Mouse (Mus musculus): ENCODE results near the gene Nadk2.
A peak's percentile ranks its signal among the peaks of the same experiment; 100 is the strongest.

Gene Nadk2

GRCm38 (mm10) chr15:9130772-9131498, 59.9 kb downstream of the Nadk2 start:
- DNase-seq (ENCODE audit: low spot score): no peak

GRCm38 (mm10) chr15:9131499-9131888, 60.4 kb downstream of the Nadk2 start:
- no peak for DNase-seq (ENCODE audit: low spot score)

DNA sequence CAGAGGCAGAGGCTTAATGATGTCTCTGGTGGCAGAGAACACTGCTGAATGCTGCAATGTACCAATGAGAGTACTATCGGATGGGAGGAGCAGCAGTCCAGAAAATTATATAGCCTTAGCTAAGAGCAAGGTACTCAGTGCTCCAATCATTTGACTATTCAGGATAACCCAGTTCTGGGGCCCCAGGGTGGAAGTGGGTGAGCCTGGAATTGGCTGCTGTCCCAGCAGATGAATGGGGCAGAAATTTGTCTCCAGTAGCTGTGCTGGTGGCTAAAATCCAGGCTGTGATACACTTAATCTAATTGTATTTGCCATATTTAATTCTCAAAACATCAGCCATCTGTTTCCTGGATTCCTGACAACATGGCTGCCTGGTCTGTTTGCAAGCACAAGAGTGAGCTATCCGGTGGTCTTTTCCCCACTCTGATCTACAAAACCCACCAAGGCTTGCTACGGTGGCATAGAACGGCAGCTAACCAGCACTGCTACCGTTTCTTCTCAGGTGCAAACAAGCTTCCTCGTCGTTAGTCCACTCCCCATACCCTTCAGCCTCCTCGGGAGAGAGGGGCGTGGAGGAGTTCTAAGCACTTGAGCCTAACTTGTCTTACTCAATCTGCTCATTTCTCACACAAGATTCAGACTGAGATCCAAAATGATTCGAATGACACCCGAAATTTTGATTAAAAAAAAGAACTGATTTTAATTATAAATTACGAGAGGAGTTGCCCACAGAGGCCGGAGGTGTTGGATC, 61.8 kb downstream of the Nadk2 start:
- DNase-seq (ENCODE audit: low spot score): no peak

DNA sequence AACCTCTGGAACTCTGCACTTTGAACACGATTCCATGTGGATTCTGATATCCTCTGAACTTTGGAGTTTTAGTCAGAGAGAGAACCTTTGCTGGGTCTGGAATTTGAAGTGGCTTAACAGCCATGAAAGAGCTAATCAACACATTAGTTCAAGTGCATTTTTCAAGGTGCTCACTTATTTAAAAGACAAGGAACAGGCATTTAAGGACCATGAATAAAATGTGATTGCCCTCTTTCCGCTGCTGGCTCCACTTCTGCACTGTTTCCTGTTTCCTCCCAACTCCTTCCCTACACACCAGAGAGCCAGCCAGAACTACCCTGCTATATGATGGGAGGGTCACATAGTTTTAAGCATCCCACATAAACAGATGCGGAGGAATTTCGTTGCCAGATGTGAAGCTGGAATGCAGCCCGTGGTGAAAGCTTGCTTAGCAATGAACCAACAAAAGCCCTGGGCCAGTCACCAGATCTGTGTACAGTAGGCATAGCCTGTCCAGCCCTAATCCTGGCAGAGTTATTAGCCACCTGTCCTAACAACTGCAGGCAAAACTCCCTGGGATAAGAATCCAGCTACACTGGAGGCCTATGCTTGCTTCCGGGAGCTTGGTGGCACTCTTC, 63.9 kb downstream of the Nadk2 start:
- DNase-seq (ENCODE audit: low spot score): peak; percentile 13

GRCm38 (mm10) chr15:9139447-9139846, 68.4 kb downstream of the Nadk2 start:
- DNase-seq (ENCODE audit: low spot score): peak; percentile 28

- DNase-seq (ENCODE audit: low spot score): peak; percentile 99
Observed at GRCm38 (mm10) chr15:9140252-9140680, 69.2 kb downstream of the Nadk2 start, which contains the start of gene Lmbrd2. Lmbrd2 (plus strand) TSS chr15:9140550.

- DNase-seq (ENCODE audit: low spot score): peak; percentile 64
Observed at GRCm38 (mm10) chr15:9140684-9141171, 69.7 kb downstream of the Nadk2 start.

DNA sequence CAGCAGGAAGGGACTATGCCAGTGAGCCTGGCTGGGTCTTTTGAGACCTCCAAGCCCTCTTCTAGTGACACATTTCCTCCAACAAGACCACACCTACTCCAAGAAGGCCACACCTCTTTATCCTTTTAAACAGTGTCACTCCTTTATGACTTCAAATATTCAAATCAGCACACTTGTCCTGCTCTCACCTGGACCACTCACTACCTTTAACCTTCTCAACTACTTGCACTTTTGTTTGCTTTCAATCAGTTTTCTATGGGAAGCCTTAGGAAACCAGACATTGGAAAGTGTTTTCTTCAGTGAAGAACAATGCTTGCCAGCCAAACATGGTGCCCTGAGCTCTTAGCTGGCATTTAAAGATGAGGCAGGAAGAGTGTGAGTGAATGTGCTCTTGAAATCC, 84.3 kb downstream of the Nadk2 start, which contains the start of gene Skp2:
Gene Skp2, minus strand, starts transcription at position 101 of the 400 bp plus-strand sequence.
- no peak for DNase-seq (ENCODE audit: low spot score)

Measured in embryo, embryonic 10.5 days (tissue).